ENCODE assay signal across 8 mouse cellular contexts in the genomic region with DNA sequence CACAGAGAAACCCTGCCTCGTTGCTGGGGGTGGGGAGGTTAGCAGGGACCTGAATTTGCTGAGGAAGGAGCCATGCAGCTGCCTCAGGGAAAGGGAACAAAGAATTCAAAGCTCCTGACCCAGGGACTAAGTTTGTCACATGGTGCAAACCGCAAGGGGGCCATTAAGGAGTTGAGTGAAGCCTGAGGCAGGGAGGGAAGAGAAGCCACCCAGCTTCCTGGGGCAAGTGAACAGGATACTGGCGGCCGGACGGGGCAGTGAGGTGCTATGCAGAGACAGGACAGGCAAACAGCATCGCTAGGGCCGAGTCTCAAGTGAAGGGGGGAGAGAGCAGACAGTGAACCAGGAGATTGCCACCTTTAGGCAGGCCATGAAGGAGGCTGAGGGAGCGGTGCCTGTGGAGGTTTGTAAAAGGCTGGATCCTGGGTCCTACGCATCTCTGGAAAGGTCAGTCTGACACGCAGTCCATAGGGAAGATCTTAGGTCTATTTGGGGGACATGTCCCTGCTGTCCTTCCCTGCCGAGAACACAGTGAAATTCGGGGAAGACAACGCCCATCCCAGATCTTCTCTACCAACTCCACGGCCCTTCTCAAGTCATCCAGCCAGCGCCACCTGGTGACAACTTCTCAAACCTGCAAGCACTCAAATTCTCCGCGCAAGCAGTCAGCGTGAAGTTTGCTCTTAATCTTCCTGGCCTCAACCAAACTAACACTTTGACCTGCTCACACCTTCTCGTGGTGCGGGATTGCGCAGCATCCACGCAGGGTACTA. TPM values are rescaled to one million over a fixed set of nuclear protein-coding genes. Genes with fewer than 3 reads are reported as not detected.
DNase-seq lines count a peak whose midpoint lies in the region; ATAC-seq and TF ChIP-seq lines count a peak whose summit lies in the region.

No protein-coding gene starts in this region.

- TF ChIP-seq CTCF in bone marrow macrophage, adult 2 months (IDR thresholded peaks at IDR 0.05; ENCODE audit: low read depth, low read length) = peak; percentile 82
- peak; percentile 92 for TF ChIP-seq CTCF in liver, embryonic 14.5 days (IDR thresholded peaks at IDR 0.05; ENCODE audit: low read depth)

- WGBS in heart, embryonic 14.5 days = 7% methylated on average over 22 of the region's 22 CpGs
- WGBS in liver, embryonic 14.5 days (ENCODE audit: insufficient replicate concordance) = 4% methylated on average over 22 of the region's 22 CpGs
- 11% methylated on average over 22 of the region's 22 CpGs for WGBS in stomach, embryonic 15.5 days

- peak; percentile 89 for DNase-seq in CD4-positive, CD25-positive, alpha-beta regulatory T cell, adult 2 months (ENCODE audit: low read depth, low spot score)
- peak; percentile 89 for DNase-seq in kidney, postnatal 10 days
- peak; percentile 45 to 61 (median 53) for DNase-seq in liver, embryonic 14.5 days (ENCODE audit: low read depth in 3 of 3, low spot score in 3 of 3)
- DNase-seq in neural tube, embryonic 10.5 days (ENCODE audit: extremely low spot score, low spot score) = peak; percentile 82

- peak overlapping the region; percentile 47 for H3K4me3 ChIP-seq in bone marrow macrophage, adult 2 months (ENCODE audit: insufficient read depth, low read length)
- 0 out of 4 replicates have a peak overlapping the region, but pooled peaks of 1 of the 2 experiments have one; percentile 14 for H3K4me3 ChIP-seq in heart, embryonic 14.5 days (ENCODE audit: control insufficient read depth in 1 of 2, insufficient read depth in 1 of 2, low read depth in 1 of 2, low read length in 2 of 2)
- H3K4me3 ChIP-seq in liver, embryonic 14.5 days (ENCODE audit: insufficient read depth in 1 of 2, low read depth in 2 of 2, low read length in 2 of 2) = no peak overlapping the region
- no peak overlapping the region for H3K4me3 ChIP-seq in stomach, embryonic 15.5 days (replicated peaks)

- H3K27me3 ChIP-seq in heart, embryonic 14.5 days (ENCODE audit: control insufficient read depth, insufficient read depth, low read length) = peaks cover 66% of the 10 kb centered on the region
- H3K27me3 ChIP-seq in liver, embryonic 14.5 days (ENCODE audit: control insufficient read depth, insufficient read depth, low read length) = peaks cover 3% of the 10 kb centered on the region; the same call in 1 of the 2 replicates
- peaks cover 11% of the 10 kb centered on the region; the same call in 1 of the 2 replicates for H3K27me3 ChIP-seq in stomach, embryonic 15.5 days (replicated peaks)

- no peaks in the 10 kb centered on the region for H3K9me3 ChIP-seq in heart, embryonic 14.5 days (ENCODE audit: control insufficient read depth, low read length)
- no peaks in the 10 kb centered on the region for H3K9me3 ChIP-seq in liver, embryonic 14.5 days (ENCODE audit: control insufficient read depth, low read length)
- H3K9me3 ChIP-seq in stomach, embryonic 15.5 days = no peaks in the 10 kb centered on the region

- peak; percentile 68 for ATAC-seq in erythroblast, adult 5-6 weeks (replicated peaks; ENCODE audit: low FRiP score, poor library complexity, severe bottlenecking)
- no peak for ATAC-seq in heart, embryonic 14.5 days (ENCODE audit: insufficient number of reproducible peaks, insufficient read depth, low FRiP score, low read depth)
- ATAC-seq in liver, embryonic 14.5 days (ENCODE audit: insufficient read depth) = 0 out of 2 replicates have a peak, but pooled peaks have one; percentile 8
- no peak for ATAC-seq in stomach, embryonic 15.5 days (ENCODE audit: insufficient read depth, low FRiP score, low read depth)

- no peak overlapping the region for H3K27ac ChIP-seq in bone marrow macrophage, adult 2 months (ENCODE audit: insufficient read depth, low read depth, low read length)
- no peak overlapping the region for H3K27ac ChIP-seq in heart, embryonic 14.5 days (replicated peaks in 1 of 2; ENCODE audit: control insufficient read depth in 1 of 2, insufficient read depth in 1 of 2, low read depth in 2 of 2, low read length in 2 of 2)
- H3K27ac ChIP-seq in liver, embryonic 14.5 days = no peak overlapping the region
- H3K27ac ChIP-seq in stomach, embryonic 15.5 days = no peak overlapping the region

- no peaks in the 10 kb centered on the region for H3K36me3 ChIP-seq in heart, embryonic 14.5 days (ENCODE audit: control insufficient read depth, insufficient read depth, low read length)
- H3K36me3 ChIP-seq in liver, embryonic 14.5 days (replicated peaks; ENCODE audit: control insufficient read depth, insufficient read depth, low read depth) = no peaks in the 10 kb centered on the region
- H3K36me3 ChIP-seq in stomach, embryonic 15.5 days = no peaks in the 10 kb centered on the region

- no peak for TF ChIP-seq POLR2A in bone marrow macrophage, adult 2 months (IDR thresholded peaks at IDR 0.05; ENCODE audit: borderline replicate concordance, low read depth, low read length)

- peak overlapping the region; percentile 56 for H3K4me2 ChIP-seq in heart, embryonic 14.5 days (ENCODE audit: low read length)
- peak overlapping the region; percentile 29; the same call in 1 of the 2 replicates for H3K4me2 ChIP-seq in liver, embryonic 14.5 days (ENCODE audit: low read depth)
- peak overlapping the region; percentile 49 for H3K4me2 ChIP-seq in stomach, embryonic 15.5 days

- peaks cover 14% of the 10 kb centered on the region for H3K4me1 ChIP-seq in bone marrow macrophage, adult 2 months (ENCODE audit: control insufficient read depth, insufficient read depth, low read length)
- H3K4me1 ChIP-seq in heart, embryonic 14.5 days (ENCODE audit: control insufficient read depth in 2 of 2, insufficient read depth in 2 of 2, low read length in 2 of 2) = peaks cover under 1 to 6% of the 10 kb centered on the region in 2 experiments; a peak in 2 of 4 replicates
- peaks cover 15 to 26% of the 10 kb centered on the region in 2 experiments for H3K4me1 ChIP-seq in liver, embryonic 14.5 days (replicated peaks; ENCODE audit: control insufficient read depth in 2 of 2, insufficient read depth in 2 of 2, low read length in 1 of 2)
- peaks cover 3% of the 10 kb centered on the region; the same call in 1 of the 2 replicates for H3K4me1 ChIP-seq in stomach, embryonic 15.5 days

- H3K9ac ChIP-seq in heart, embryonic 14.5 days (ENCODE audit: low read length) = no peak overlapping the region
- H3K9ac ChIP-seq in liver, embryonic 14.5 days (replicated peaks) = no peak overlapping the region
- H3K9ac ChIP-seq in stomach, embryonic 15.5 days = no peak overlapping the region

- TF ChIP-seq EP300 in liver, embryonic 14.5 days (IDR thresholded peaks at IDR 0.05; ENCODE audit: low read depth) = no peak

RNA-seq across cellular contexts. Expression of gene Slc52a3, which starts 1.8 kb away (rescaled TPM):
- 0.83 and 1.4 TPM in 2 replicates for polyA plus RNA-seq in bone marrow macrophage, adult 2 months (2012; ENCODE audit: insufficient read depth, insufficient read length, missing spikeins)
- not detected in 2 replicates for total RNA-seq in erythroblast, adult 5-6 weeks (2015; ENCODE audit: low replicate concordance)
- not detected in 2 replicates for total RNA-seq in erythroblast, adult 5-6 weeks (2017; ENCODE audit: low replicate concordance)
- 0.09 and 0.22 TPM in 2 replicates for polyA plus RNA-seq in heart, embryonic 14.5 days (2014; fragmentation: Nextera tagmentation; extraction: Ambion mirVana)
- 0.73 and 0.97 TPM in 2 replicates for polyA plus RNA-seq in liver, embryonic 14.5 days (2012; rRNA removed)
- polyA plus RNA-seq in liver, embryonic 14.5 days (2014; fragmentation: Nextera tagmentation; extraction: Ambion mirVana) = 0.74 and 1.1 TPM in 2 replicates
- 4.9 and 7.3 TPM in 2 replicates for polyA plus RNA-seq in stomach, embryonic 15.5 days (2015; fragmentation: Nextera tagmentation; extraction: Ambion mirVana)

RNA-seq across cellular contexts. Expression of gene Fam110a, which starts 14.5 kb away (rescaled TPM):
- 19.9 and 20.5 TPM in 2 replicates for polyA plus RNA-seq in bone marrow macrophage, adult 2 months (2012; ENCODE audit: insufficient read depth, insufficient read length, missing spikeins)
- 2.1 and 3.1 TPM in 2 replicates for total RNA-seq in erythroblast, adult 5-6 weeks (2015; ENCODE audit: low replicate concordance)
- 0.70 and 5.7 TPM in 2 replicates for total RNA-seq in erythroblast, adult 5-6 weeks (2017; ENCODE audit: low replicate concordance)
- polyA plus RNA-seq in heart, embryonic 14.5 days (2014; fragmentation: Nextera tagmentation; extraction: Ambion mirVana) = 8.3 and 9.3 TPM in 2 replicates
- 5.1 and 5.6 TPM in 2 replicates for polyA plus RNA-seq in liver, embryonic 14.5 days (2012; rRNA removed)
- 6.8 and 8.1 TPM in 2 replicates for polyA plus RNA-seq in liver, embryonic 14.5 days (2014; fragmentation: Nextera tagmentation; extraction: Ambion mirVana)
- polyA plus RNA-seq in stomach, embryonic 15.5 days (2015; fragmentation: Nextera tagmentation; extraction: Ambion mirVana) = 26.8 TPM in 2 replicates

Comparison
In these comparisons a context has a peak if more than half of its experiments do, and no peak if none do; other contexts are left out.
1. ATAC-seq: peak in erythroblast, adult 5-6 weeks (single experiment) and liver, embryonic 14.5 days (single experiment); none in heart, embryonic 14.5 days (single experiment) and stomach, embryonic 15.5 days (single experiment).
2. Peak in every context shown above with its lines, with median percentiles within 50 percentile points of each other: DNase-seq and H3K4me2 ChIP-seq.